In the genomic region with DNA sequence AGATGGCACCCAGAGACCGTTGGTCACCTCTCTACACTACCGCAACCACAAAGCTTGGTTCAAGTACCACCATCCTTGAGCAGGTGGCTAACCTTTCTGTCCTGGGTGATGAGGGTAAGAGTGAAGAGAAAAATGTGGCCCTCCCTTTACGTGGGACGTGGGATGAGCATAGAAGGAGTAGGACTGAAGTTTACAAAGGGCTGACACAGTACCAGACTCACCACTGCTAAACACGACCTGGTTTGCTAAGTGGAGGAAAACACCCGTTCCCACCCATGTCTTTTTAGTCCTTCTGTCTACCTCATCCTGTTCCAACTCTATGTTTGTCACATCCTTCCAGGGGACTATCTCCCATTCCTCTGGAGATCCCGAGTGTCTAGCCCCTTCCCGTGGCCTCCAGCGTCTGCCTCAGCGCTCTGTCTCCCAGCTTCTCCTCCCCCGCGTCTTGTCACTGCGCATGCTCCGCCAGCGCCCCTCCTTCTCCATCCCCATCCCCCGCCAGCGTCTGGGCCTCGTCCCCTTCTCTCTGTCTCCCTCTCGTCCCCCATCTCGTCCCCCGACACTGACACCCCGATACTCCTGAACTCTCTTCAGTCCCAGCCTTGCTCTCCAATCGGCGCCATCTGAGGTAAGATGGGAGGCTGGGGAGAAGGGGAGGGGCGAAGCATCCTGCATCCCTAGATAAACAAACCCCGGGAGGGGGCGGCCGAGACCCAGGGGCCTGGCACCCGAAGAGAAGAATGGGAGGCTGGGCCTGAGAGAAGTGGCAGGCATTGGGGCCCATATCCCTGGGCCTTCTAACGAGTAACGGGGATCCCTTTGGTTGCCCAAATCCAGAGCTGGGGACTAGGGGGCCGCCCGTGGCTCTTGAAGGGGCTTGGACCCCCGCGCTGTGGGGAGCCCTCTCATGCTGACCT, we compare ENCODE assay signal across 8 mouse cellular contexts. TPM values are rescaled to one million over a fixed set of nuclear protein-coding genes. Genes with fewer than 3 reads are reported as not detected.
DNase-seq lines count a peak whose midpoint lies in the region; ATAC-seq and TF ChIP-seq lines count a peak whose summit lies in the region.

TSS of gene Clip3 (plus strand) at position 514 of the 917 bp plus-strand sequence.

- ATAC-seq in inflammation-experienced regulatory T-cells, adult 6 months, result peak; percentile 68
- ATAC-seq in limb, embryonic 11.5 days (ENCODE audit: insufficient number of reproducible peaks, low FRiP score, low TSS enrichment, low read depth), result peak; percentile 55

- TF ChIP-seq CTCF in kidney, adult 2 months (conservative IDR thresholded peaks at IDR 0.05; ENCODE audit: insufficient read depth, insufficient read length, low read depth, low read length), result no peak

- peak within 1 kb of the TSS; percentile 94 for H3K4me2 ChIP-seq in limb, embryonic 11.5 days (ENCODE audit: low read depth, severe bottlenecking)

- H3K27me3 ChIP-seq in kidney, adult 2 months (replicated peaks; ENCODE audit: control insufficient read depth, insufficient read depth, low read length), result no peaks in the 10 kb centered on the region
- no peaks in the 10 kb centered on the region for H3K27me3 ChIP-seq in limb, embryonic 11.5 days (ENCODE audit: control insufficient read depth, insufficient read depth, low read length)

- no peaks in the 10 kb centered on the region for H3K4me1 ChIP-seq in kidney, adult 2 months (ENCODE audit: control insufficient read depth, insufficient read depth, low read length)
- peaks cover 6% of the 10 kb centered on the region; the same call in 1 of the 2 replicates for H3K4me1 ChIP-seq in limb, embryonic 11.5 days (ENCODE audit: control insufficient read depth, insufficient read depth, low read length)

- no peaks in the 10 kb centered on the region for H3K9me3 ChIP-seq in limb, embryonic 11.5 days (ENCODE audit: control insufficient read depth, low read length)

- H3K27ac ChIP-seq in kidney, adult 2 months (ENCODE audit: insufficient read depth, low read depth, low read length), result no peak within 1 kb of the TSS
- no peak within 1 kb of the TSS for H3K27ac ChIP-seq in limb, embryonic 11.5 days (replicated peaks; ENCODE audit: low read depth, low read length)

- no peak for TF ChIP-seq POLR2A in kidney, adult 2 months (IDR thresholded peaks at IDR 0.05; ENCODE audit: low read depth, low read length)

- no peaks in the 10 kb centered on the region for H3K36me3 ChIP-seq in kidney, adult 2 months (ENCODE audit: control insufficient read depth, insufficient read depth, low read length)
- H3K36me3 ChIP-seq in limb, embryonic 11.5 days (ENCODE audit: control insufficient read depth, insufficient read depth, low read length), result peaks cover 5% of the 10 kb centered on the region; the same call in 1 of the 2 replicates

- peak within 1 kb of the TSS; percentile 77 for H3K9ac ChIP-seq in limb, embryonic 11.5 days (ENCODE audit: low read length)

- WGBS in kidney, adult 2 months, result 10% methylated on average over 35 of the region's 35 CpGs
- 8% methylated on average over 35 of the region's 35 CpGs for WGBS in limb, embryonic 11.5 days

- DNase-seq in kidney, adult 2 months, result peak; percentile 41
- no peak for DNase-seq in kidney, adult 8-10 months
- peak; percentile 89 for DNase-seq in embryo, embryonic 10.5 days (ENCODE audit: low spot score)
- peak; percentile 59 for DNase-seq in gastrocnemius, postnatal 25 days
- DNase-seq in limb, embryonic 11.5 days (ENCODE audit: low spot score), result peak; percentile 85
- DNase-seq in neural tube, embryonic 10.5 days (ENCODE audit: extremely low spot score, low spot score), result peak; percentile 83
- DNase-seq in thymus, postnatal 0 days (ENCODE audit: low spot score), result peak; percentile 17

- H3K4me3 ChIP-seq in kidney, adult 2 months (ENCODE audit: insufficient read depth, low read depth, low read length), result peak within 1 kb of the TSS; percentile 70
- H3K4me3 ChIP-seq in limb, embryonic 11.5 days (ENCODE audit: low read depth, low read length), result peak within 1 kb of the TSS; percentile 85

RNA-seq across cellular contexts. Expression of gene Clip3, which starts in this region (rescaled TPM):
- polyA plus RNA-seq in kidney, adult 2 months (2012; rRNA removed), result 4.2 and 4.9 TPM in 2 replicates
- 10 to 100 TPM in 1 of 2 experiments, 1 to 10 TPM in 1; 4.2 to 10.6 TPM for total RNA-seq in gastrocnemius, postnatal 25 days (2021)
- 1 to 10 TPM; 3.6 to 7.0 (median 5.8) TPM for polyA plus RNA-seq in inflammation-experienced regulatory T-cells, adult 6 months (2017; shearing (Covaris generic))
- polyA plus RNA-seq in limb, embryonic 11.5 days (2014; fragmentation: Nextera tagmentation; extraction: Ambion mirVana), result 64.7 and 70.0 TPM in 2 replicates
- polyA plus RNA-seq in thymus, postnatal 0 days (2015; fragmentation: Nextera tagmentation; extraction: Ambion mirVana), result 1.2 and 1.9 TPM in 2 replicates

Comparison
In these comparisons a context has a peak if more than half of its experiments do, and no peak if none do; other contexts are left out.
1. DNase-seq: peak in kidney, adult 2 months (single experiment), embryo, embryonic 10.5 days (single experiment), gastrocnemius, postnatal 25 days (single experiment), limb, embryonic 11.5 days (single experiment), neural tube, embryonic 10.5 days (single experiment) and thymus, postnatal 0 days (single experiment); none in kidney, adult 8-10 months (0 of 2).